In the genomic region with DNA sequence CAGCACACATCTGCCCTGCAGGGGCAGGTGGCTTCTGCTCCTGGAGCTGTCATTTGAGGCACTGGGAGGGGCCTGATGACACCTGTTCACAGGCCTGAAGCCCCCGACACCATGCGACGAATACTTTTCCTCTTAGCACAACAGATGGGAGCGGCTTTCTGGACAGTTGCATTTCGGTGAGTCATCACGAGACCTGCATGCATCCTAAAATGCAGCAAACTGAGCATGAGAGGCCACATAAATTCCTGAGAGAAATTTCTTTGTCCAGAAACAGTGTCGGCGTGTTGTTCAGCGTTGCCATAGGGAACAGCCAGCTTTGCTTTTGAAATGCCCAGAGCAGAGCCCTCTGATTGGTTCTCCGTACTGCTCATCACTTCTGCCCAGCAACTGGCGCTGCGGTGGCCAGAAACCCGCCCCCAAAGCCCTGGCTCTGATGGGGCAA, we compare ENCODE assay signal across 8 mouse cellular contexts. TPM values are rescaled to one million over a fixed set of nuclear protein-coding genes. Genes with fewer than 3 reads are reported as not detected.
A peak's percentile ranks its signal among the peaks of the same experiment; 100 is the strongest.
DNase-seq lines count a peak whose midpoint lies in the region; ATAC-seq and TF ChIP-seq lines count a peak whose summit lies in the region.

No protein-coding gene starts in this region.

- H3K9me3 ChIP-seq in heart, embryonic 14.5 days (ENCODE audit: control insufficient read depth, low read length) = no peaks in the 10 kb centered on the region
- no peaks in the 10 kb centered on the region for H3K9me3 ChIP-seq in liver, embryonic 11.5 days (ENCODE audit: control insufficient read depth, low read length)

- ATAC-seq in heart, embryonic 14.5 days (ENCODE audit: insufficient number of reproducible peaks, insufficient read depth, low FRiP score, low read depth) = peak; percentile 77
- peak; percentile 72 for ATAC-seq in liver, embryonic 11.5 days (replicated peaks; ENCODE audit: low FRiP score)

- no peaks in the 10 kb centered on the region; the same call in 1 of the 2 replicates for H3K4me1 ChIP-seq in brown adipose tissue, adult 24 weeks (ENCODE audit: control insufficient read depth, insufficient read depth, insufficient read length, low read length)
- peaks cover 17 to 26% of the 10 kb centered on the region in 2 experiments for H3K4me1 ChIP-seq in heart, embryonic 14.5 days (ENCODE audit: control insufficient read depth in 2 of 2, insufficient read depth in 2 of 2, low read length in 2 of 2)
- H3K4me1 ChIP-seq in liver, embryonic 11.5 days (replicated peaks; ENCODE audit: control insufficient read depth, insufficient read depth, low read length) = peaks cover 37% of the 10 kb centered on the region

- no peak for TF ChIP-seq POLR2A in myocyte (IDR thresholded peaks at IDR 0.05; ENCODE audit: insufficient read length, low read depth)

- peak overlapping the region; percentile 67 for H3K9ac ChIP-seq in heart, embryonic 14.5 days (ENCODE audit: low read length)
- peak overlapping the region; percentile 55 for H3K9ac ChIP-seq in liver, embryonic 11.5 days (ENCODE audit: low read depth, low read length)

- H3K79me2 ChIP-seq in myocyte (ENCODE audit: control insufficient read depth, insufficient read depth) = peaks cover 21% of the 10 kb centered on the region

- H3K4me3 ChIP-seq in brown adipose tissue, adult 24 weeks (ENCODE audit: insufficient read depth, low read depth, low read length) = peak overlapping the region; percentile 41
- H3K4me3 ChIP-seq in heart, embryonic 14.5 days (ENCODE audit: control insufficient read depth in 1 of 2, insufficient read depth in 1 of 2, low read depth in 1 of 2, low read length in 2 of 2) = peak overlapping the region; percentile 39 to 54
- H3K4me3 ChIP-seq in liver, embryonic 11.5 days (ENCODE audit: low read depth, low read length) = peak overlapping the region; percentile 41
- H3K4me3 ChIP-seq in myocyte = peak overlapping the region; percentile 49

- peak; percentile 90 for DNase-seq in CD4-positive, CD25-positive, alpha-beta regulatory T cell, adult 2 months (ENCODE audit: low read depth, low spot score)
- peak; percentile 86 for DNase-seq in fibroblast of lung, adult 2 months (ENCODE audit: low read depth)
- peak; percentile 95 for DNase-seq in kidney, postnatal 10 days
- DNase-seq in liver, embryonic 11.5 days (ENCODE audit: low spot score) = peak; percentile 74
- DNase-seq in spleen, postnatal 4 days (ENCODE audit: low spot score in 2 of 2) = peak; percentile 78 to 84

- H3ac ChIP-seq in myocyte (ENCODE audit: control insufficient read depth, insufficient read length) = no peak overlapping the region

- peak overlapping the region; percentile 66 for H3K4me2 ChIP-seq in heart, embryonic 14.5 days (ENCODE audit: low read length)
- H3K4me2 ChIP-seq in liver, embryonic 11.5 days = peak overlapping the region; percentile 71
- H3K4me2 ChIP-seq in myocyte (ENCODE audit: low read depth) = peak overlapping the region; percentile 82

- H3K36me3 ChIP-seq in heart, embryonic 14.5 days (ENCODE audit: control insufficient read depth, insufficient read depth, low read length) = no peaks in the 10 kb centered on the region
- no peaks in the 10 kb centered on the region for H3K36me3 ChIP-seq in liver, embryonic 11.5 days (ENCODE audit: control insufficient read depth, insufficient read depth, low read length)
- no peaks in the 10 kb centered on the region for H3K36me3 ChIP-seq in myocyte (ENCODE audit: control insufficient read depth, insufficient read depth)

- H3K27me3 ChIP-seq in heart, embryonic 14.5 days (ENCODE audit: control insufficient read depth, insufficient read depth, low read length) = no peaks in the 10 kb centered on the region
- H3K27me3 ChIP-seq in liver, embryonic 11.5 days (replicated peaks; ENCODE audit: control insufficient read depth, insufficient read depth, low read length) = no peaks in the 10 kb centered on the region
- no peaks in the 10 kb centered on the region for H3K27me3 ChIP-seq in myocyte (ENCODE audit: control insufficient read depth, insufficient read depth, insufficient read length)

- no peak overlapping the region for H3K27ac ChIP-seq in brown adipose tissue, adult 24 weeks (replicated peaks; ENCODE audit: low read depth, low read length)
- peak overlapping the region; percentile 20 to 36; a peak in 2 of 4 replicates for H3K27ac ChIP-seq in heart, embryonic 14.5 days (replicated peaks in 1 of 2; ENCODE audit: control insufficient read depth in 1 of 2, insufficient read depth in 1 of 2, low read depth in 2 of 2, low read length in 2 of 2)
- no peak overlapping the region for H3K27ac ChIP-seq in liver, embryonic 11.5 days (ENCODE audit: low read depth, low read length)

- WGBS in heart, embryonic 14.5 days = 3% methylated on average over 13 of the region's 13 CpGs
- WGBS in liver, embryonic 11.5 days = 7% methylated on average over 13 of the region's 13 CpGs

TF ChIP-seq in myocyte, 11 proteins besides CTCF, POLR2A, EP300 and RAD21:
- TF ChIP-seq USF1 (IDR thresholded peaks at IDR 0.05; ENCODE audit: low read depth) (no peak), TCF12 (IDR thresholded peaks at IDR 0.05; ENCODE audit: insufficient read depth, poor library complexity, severe bottlenecking) (peak; percentile 17), E2F4 (IDR thresholded peaks at IDR 0.05; ENCODE audit: insufficient read depth) (no peak), MAX (IDR thresholded peaks at IDR 0.05; ENCODE audit: low read depth) (no peak), MYOD1 (IDR thresholded peaks at IDR 0.05; ENCODE audit: control insufficient read depth in 1 of 3, insufficient read length in 2 of 3, low read depth in 2 of 3) (peak in 2 of 3 experiments; percentile 89 to 91), REST (IDR thresholded peaks at IDR 0.05; ENCODE audit: insufficient read depth, insufficient read length) (no peak), POLR2AphosphoS2 (IDR thresholded peaks at IDR 0.05; ENCODE audit: insufficient read length, low read depth) (no peak), MYOG (IDR thresholded peaks at IDR 0.05; ENCODE audit: control insufficient read depth in 1 of 3, insufficient read depth in 1 of 3, insufficient read length in 2 of 3, low read depth in 2 of 3) (peak in 2 of 3 experiments; percentile 77 to 91), SRF (IDR thresholded peaks at IDR 0.05; ENCODE audit: control insufficient read depth, insufficient read length, low read depth) (no peak), TCF3 (IDR thresholded peaks at IDR 0.05; ENCODE audit: insufficient read length, low read depth) (no peak)

RNA-seq across cellular contexts. Expression of a gene that starts 1.8 kb away (rescaled TPM):
- 4.7 and 5.1 TPM in 2 replicates for polyA plus RNA-seq in brown adipose tissue, adult 24 weeks (2012; ENCODE audit: insufficient read depth, insufficient read length, missing spikeins)
- 6.0 and 7.0 TPM in 2 replicates for polyA plus RNA-seq in heart, embryonic 14.5 days (2014; fragmentation: Nextera tagmentation; extraction: Ambion mirVana)
- 7.4 and 9.1 TPM in 2 replicates for polyA plus RNA-seq in liver, embryonic 11.5 days (2014; fragmentation: Nextera tagmentation; extraction: Ambion mirVana)
- polyA plus RNA-seq in myocyte (2012; fragmentation: generic; extraction: Trizol) = 8.7 TPM

RNA-seq across cellular contexts. Expression of a gene that starts 20.0 kb away (rescaled TPM):
- polyA plus RNA-seq in brown adipose tissue, adult 24 weeks (2012; ENCODE audit: insufficient read depth, insufficient read length, missing spikeins) = not detected in 2 replicates
- polyA plus RNA-seq in heart, embryonic 14.5 days (2014; fragmentation: Nextera tagmentation; extraction: Ambion mirVana) = not detected in 2 replicates
- polyA plus RNA-seq in liver, embryonic 11.5 days (2014; fragmentation: Nextera tagmentation; extraction: Ambion mirVana) = not detected in 2 replicates
- not detected for polyA plus RNA-seq in myocyte (2012; fragmentation: generic; extraction: Trizol)

Comparison
In these comparisons a context has a peak if more than half of its experiments do, and no peak if none do; other contexts are left out.
1. H3K27ac ChIP-seq: peak in heart, embryonic 14.5 days (2 of 2); none in brown adipose tissue, adult 24 weeks (single experiment) and liver, embryonic 11.5 days (single experiment).
2. Peak in every context shown above with its lines, with median percentiles within 50 percentile points of each other: DNase-seq, H3K4me3 ChIP-seq and H3K4me2 ChIP-seq.